Mouse (Mus musculus): ENCODE data around the gene Tfcp2. TPM values are rescaled to one million over a fixed set of nuclear protein-coding genes. Genes with fewer than 3 reads are reported as not detected.
A peak's percentile ranks its signal among the peaks of the same experiment; 100 is the strongest.

Tfcp2 gene
- total and polyA plus RNA-seq, 3 experiments: 20.4 to 21.5 TPM; not detected in 1

DNA sequence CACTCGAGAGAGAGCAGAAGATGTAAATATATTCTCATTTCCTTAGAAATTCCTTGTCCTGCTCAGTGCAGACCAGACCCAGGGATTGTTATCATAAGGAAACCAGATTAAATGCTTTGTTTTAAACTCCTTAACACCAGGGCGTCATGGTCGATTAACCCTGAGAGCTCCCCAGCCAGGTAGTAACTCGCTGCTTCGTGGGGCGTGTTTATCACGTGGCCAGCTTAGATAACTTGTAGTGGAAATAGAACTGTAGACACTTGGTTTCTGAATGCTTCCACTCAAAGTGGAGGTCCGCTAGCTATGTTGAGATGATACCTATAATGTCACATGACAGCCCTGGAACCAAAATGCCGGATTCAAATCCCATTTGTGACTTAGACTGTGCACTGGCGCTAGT lies 81.8 kb downstream of the Tfcp2 start:
- peaks cover 19% of the 10 kb centered on the region for H3K79me2 ChIP-seq (ENCODE audit: control insufficient read depth, insufficient read depth, low read length, poor library complexity)
- H3K9ac ChIP-seq (ENCODE audit: control insufficient read depth, low read depth, low read length, poor library complexity, severe bottlenecking): peak overlapping the region; percentile 97; the same call in 1 of the 2 replicates
- no peak for DNase-seq (ENCODE audit: low read depth, low spot score)
- H3K9me3 ChIP-seq (replicated peaks; ENCODE audit: insufficient read depth, low read length): no peaks in the 10 kb centered on the region
- no peaks in the 10 kb centered on the region for H3K27me3 ChIP-seq (ENCODE audit: control insufficient read depth in 1 of 2, insufficient read depth in 2 of 2, low read length in 2 of 2)
- H3K36me3 ChIP-seq (ENCODE audit: control insufficient read depth in 1 of 2, insufficient read depth in 2 of 2, low read length in 2 of 2): peaks cover 0 to 10% of the 10 kb centered on the region in 2 experiments; a peak in 3 of 4 replicates
- no peak for TF ChIP-seq MAX (IDR thresholded peaks at IDR 0.05; ENCODE audit: low read length)
- no peak for TF ChIP-seq NRF1 (IDR thresholded peaks at IDR 0.05; ENCODE audit: insufficient read depth, low read depth, low read length, poor library complexity, severe bottlenecking)
- peak; percentile 61 for TF ChIP-seq USF1 (IDR thresholded peaks at IDR 0.05; ENCODE audit: low read depth, low read length)
- no peak overlapping the region for H3K27ac ChIP-seq (ENCODE audit: control insufficient read depth, low read depth, low read length)
- peak overlapping the region; percentile 89 for H3K4me3 ChIP-seq (ENCODE audit: control insufficient read depth in 1 of 2, insufficient read depth in 1 of 2, low read depth in 2 of 2, low read length in 2 of 2)
- peaks cover 0 to 10% of the 10 kb centered on the region in 2 experiments; a peak in 2 of 4 replicates for H3K4me1 ChIP-seq (ENCODE audit: control insufficient read depth in 1 of 2, insufficient read depth in 2 of 2, low read length in 2 of 2)

DNA sequence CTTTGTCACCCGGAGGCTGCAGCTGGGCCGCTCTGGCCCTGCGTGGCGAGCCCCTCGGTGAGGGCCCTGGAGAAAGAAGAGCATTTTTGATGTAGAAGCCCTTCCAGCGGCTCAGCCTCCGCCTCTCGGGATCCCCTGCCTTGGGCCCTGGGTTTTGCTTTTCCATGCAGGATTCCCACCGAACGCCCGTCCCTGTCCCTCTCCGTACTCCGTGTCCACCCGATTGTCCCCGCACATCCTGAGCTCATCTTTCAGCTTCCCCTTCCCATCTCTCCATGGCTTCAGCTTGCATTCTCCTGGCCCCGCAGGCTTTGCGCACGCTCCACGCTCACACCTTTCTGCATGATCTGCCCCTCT lies 82.6 kb downstream of the Tfcp2 start:
- Histone ChIP-seq H3K9ac (ENCODE audit: control insufficient read depth, low read depth, low read length, poor library complexity, severe bottlenecking) (peak overlapping the region; percentile 97), H3K27ac (ENCODE audit: control insufficient read depth, low read depth, low read length) (peak overlapping the region; percentile 17; the same call in 1 of the 2 replicates)
- DNase-seq (ENCODE audit: low read depth, low spot score): no peak

DNA sequence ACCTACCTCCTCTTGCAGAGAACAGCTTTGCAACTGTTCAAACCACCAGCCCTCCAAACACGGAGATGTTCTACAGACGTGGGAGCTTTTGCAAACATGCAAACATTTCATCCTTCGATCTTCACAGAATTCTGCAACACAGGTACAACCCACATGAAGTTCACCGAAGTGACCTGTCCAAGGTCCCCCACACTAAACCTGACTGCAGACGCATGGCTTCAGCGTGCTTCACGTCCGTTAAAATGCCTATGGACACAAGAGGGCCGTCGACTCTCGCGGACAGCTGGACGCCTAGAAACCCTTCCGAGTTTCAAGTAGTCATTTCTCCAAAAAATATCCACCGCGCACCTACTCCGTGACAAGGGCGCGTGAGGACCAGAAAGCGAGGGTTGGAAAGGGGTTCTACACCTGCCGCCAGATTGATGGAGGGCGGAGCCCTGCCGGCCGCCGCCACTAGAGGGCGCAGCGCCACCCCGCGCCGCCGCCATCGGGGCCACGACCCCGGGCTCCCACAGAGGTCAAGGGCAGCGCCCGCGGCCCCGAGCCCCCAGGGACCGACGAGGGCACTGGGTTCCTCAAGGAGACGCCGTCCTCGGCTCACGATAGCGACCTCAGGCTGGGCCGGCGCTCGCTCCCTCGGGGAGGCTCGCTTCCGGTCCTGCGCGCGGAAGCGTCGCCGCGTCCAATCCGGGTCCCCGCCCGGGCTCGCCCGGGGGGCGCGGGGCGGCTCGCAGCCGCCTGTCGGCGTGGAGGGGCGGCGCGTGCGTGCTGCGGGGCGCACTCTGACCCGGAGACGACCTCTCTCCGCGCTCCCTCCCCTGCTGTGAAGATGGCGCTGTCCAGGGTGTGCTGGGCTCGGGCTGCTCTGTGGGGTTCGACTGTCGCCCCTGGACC lies 83.3 kb downstream of the Tfcp2 start, which contains the start of gene Letmd1:
Letmd1 (plus strand) TSS at position 729 of the 894 bp plus-strand sequence.
- H3K9me3 ChIP-seq (replicated peaks; ENCODE audit: insufficient read depth, low read length): no peaks in the 10 kb centered on the region
- TF ChIP-seq TBP (IDR thresholded peaks at IDR 0.05; ENCODE audit: low read depth, low read length): 0 out of 2 replicates have a peak, but pooled peaks have one; percentile 49
- TF ChIP-seq TCF12 (IDR thresholded peaks at IDR 0.05; ENCODE audit: low read depth, low read length): peak; percentile 35; the same call in 1 of the 2 replicates
- peak; percentile 83 for TF ChIP-seq ELF1 (IDR thresholded peaks at IDR 0.05; ENCODE audit: low read depth, low read length)
- TF ChIP-seq SMC3 (IDR thresholded peaks at IDR 0.05; ENCODE audit: low read depth, low read length): peak; percentile 64
- no peak for TF ChIP-seq CHD2 (IDR thresholded peaks at IDR 0.05; ENCODE audit: low read length)
- peak; percentile 87 for TF ChIP-seq HCFC1 (IDR thresholded peaks at IDR 0.05; ENCODE audit: low read depth, low read length)
- no peak; the same call in none of the 2 replicates for TF ChIP-seq MAZ (IDR thresholded peaks at IDR 0.05; ENCODE audit: low read depth, low read length)
- no peak for TF ChIP-seq GABPA (IDR thresholded peaks at IDR 0.05; ENCODE audit: low read depth, low read length)
- peak in 1 of 2 experiments; percentile 19; a peak in 1 of 4 replicates for TF ChIP-seq EP300 (IDR thresholded peaks at IDR 0.05; ENCODE audit: low read depth in 1 of 2, low read length in 2 of 2)
- peak; percentile 28; the same call in 1 of the 2 replicates for TF ChIP-seq MYB (IDR thresholded peaks at IDR 0.05; ENCODE audit: low read depth, low read length)
- TF ChIP-seq MXI1 (IDR thresholded peaks at IDR 0.05; ENCODE audit: low read depth, low read length): peak; percentile 91
- TF ChIP-seq SIN3A (IDR thresholded peaks at IDR 0.05; ENCODE audit: low read length): peak; percentile 91
- TF ChIP-seq RCOR1 (IDR thresholded peaks at IDR 0.05; ENCODE audit: low read depth, low read length): peak; percentile 53; the same call in 1 of the 2 replicates
- peak; percentile 80; the same call in 1 of the 2 replicates for TF ChIP-seq ZMIZ1 (IDR thresholded peaks at IDR 0.05; ENCODE audit: low read depth, low read length)
- TF ChIP-seq BHLHE40 (IDR thresholded peaks at IDR 0.05; ENCODE audit: borderline replicate concordance, low read depth, low read length): 0 out of 2 replicates have a peak, but pooled peaks have one; percentile 8
- peak; percentile 83 for TF ChIP-seq POLR2AphosphoS2 (IDR thresholded peaks at IDR 0.05; ENCODE audit: low read length)
- TF ChIP-seq MAX (IDR thresholded peaks at IDR 0.05; ENCODE audit: low read length): peak; percentile 64
- peak; percentile 82 for TF ChIP-seq NRF1 (IDR thresholded peaks at IDR 0.05; ENCODE audit: insufficient read depth, low read depth, low read length, poor library complexity, severe bottlenecking)

More for the DNA sequence above, 82.6 kb downstream of the Tfcp2 start:
- H3K79me2 ChIP-seq (ENCODE audit: control insufficient read depth, insufficient read depth, low read length, poor library complexity): peaks cover 19% of the 10 kb centered on the region
- H3K36me3 ChIP-seq (ENCODE audit: control insufficient read depth in 1 of 2, insufficient read depth in 2 of 2, low read length in 2 of 2): peaks cover 0 to 10% of the 10 kb centered on the region in 2 experiments; a peak in 3 of 4 replicates
- no peak for TF ChIP-seq MEF2A (IDR thresholded peaks at IDR 0.05; ENCODE audit: extremely low read depth, insufficient replicate concordance, low read depth, low read length, poor library complexity, severe bottlenecking)
- 0 out of 2 replicates have a peak, but pooled peaks have one; percentile 3 for TF ChIP-seq TBP (IDR thresholded peaks at IDR 0.05; ENCODE audit: low read depth, low read length)
- no peak for TF ChIP-seq POLR2AphosphoS5 (IDR thresholded peaks at IDR 0.05; ENCODE audit: borderline replicate concordance, low read depth, low read length)
- TF ChIP-seq E2F4 (IDR thresholded peaks at IDR 0.05; ENCODE audit: borderline replicate concordance, low read depth, low read length): no peak
- peak; percentile 46; the same call in 1 of the 2 replicates for TF ChIP-seq NRF1 (IDR thresholded peaks at IDR 0.05; ENCODE audit: insufficient read depth, low read depth, low read length, poor library complexity, severe bottlenecking)
- TF ChIP-seq BHLHE40 (IDR thresholded peaks at IDR 0.05; ENCODE audit: borderline replicate concordance, low read depth, low read length): no peak
- no peak for TF ChIP-seq ZMIZ1 (IDR thresholded peaks at IDR 0.05; ENCODE audit: low read depth, low read length)
- TF ChIP-seq GATA1 (IDR thresholded peaks at IDR 0.05; ENCODE audit: low read depth, low read length): no peak
- H3K4me3 ChIP-seq (ENCODE audit: control insufficient read depth in 1 of 2, insufficient read depth in 1 of 2, low read depth in 2 of 2, low read length in 2 of 2): peak overlapping the region; percentile 89
- no peaks in the 10 kb centered on the region for H3K9me3 ChIP-seq (replicated peaks; ENCODE audit: insufficient read depth, low read length)
- no peaks in the 10 kb centered on the region for H3K27me3 ChIP-seq (ENCODE audit: control insufficient read depth in 1 of 2, insufficient read depth in 2 of 2, low read length in 2 of 2)
- peaks cover 0 to 10% of the 10 kb centered on the region in 2 experiments; a peak in 2 of 4 replicates for H3K4me1 ChIP-seq (ENCODE audit: control insufficient read depth in 1 of 2, insufficient read depth in 2 of 2, low read length in 2 of 2)

More for the DNA sequence above, 83.3 kb downstream of the Tfcp2 start, which contains the start of gene Letmd1:
- Histone ChIP-seq H3K36me3 (ENCODE audit: control insufficient read depth in 1 of 2, insufficient read depth in 2 of 2, low read length in 2 of 2) (peaks cover 0 to 10% of the 10 kb centered on the region in 2 experiments; a peak in 3 of 4 replicates), H3K27me3 (ENCODE audit: control insufficient read depth in 1 of 2, insufficient read depth in 2 of 2, low read length in 2 of 2) (no peaks in the 10 kb centered on the region), H3K4me3 (ENCODE audit: control insufficient read depth in 1 of 2, insufficient read depth in 1 of 2, low read depth in 2 of 2, low read length in 2 of 2) (peak within 1 kb of the TSS; percentile 89), H3K79me2 (ENCODE audit: control insufficient read depth, insufficient read depth, low read length, poor library complexity) (peaks cover 19% of the 10 kb centered on the region), H3K4me1 (ENCODE audit: control insufficient read depth in 1 of 2, insufficient read depth in 2 of 2, low read length in 2 of 2) (peaks cover 0 to 10% of the 10 kb centered on the region in 2 experiments; a peak in 2 of 4 replicates), H3K27ac (ENCODE audit: control insufficient read depth, low read depth, low read length) (peak within 1 kb of the TSS; percentile 80), H3K9ac (ENCODE audit: control insufficient read depth, low read depth, low read length, poor library complexity, severe bottlenecking) (peak within 1 kb of the TSS; percentile 97)
- DNase-seq (ENCODE audit: low read depth, low spot score): peak; percentile 91
